Mouse (Mus musculus) kidney, adult 2 months (tissue): Measurements from ENCODE around the gene Gm5269. TPM values are rescaled to one million over a fixed set of nuclear protein-coding genes. Genes with fewer than 3 reads are reported as not detected.

ENCODE experiments used
- DNase-seq: peaks from one replicate; pipeline ENCODE4 v3.0.0; 2021
- H3K27ac ChIP-seq: fragments of 200-500 bp; 2 replicates; pipeline ENCODE4 v1.5.1; 2012; ENCODE audit warnings: low read depth, low read length, control low read depth, inconsistent platforms; ENCODE audit not compliant: insufficient read depth
- H3K27me3 ChIP-seq: fragments of 200-500 bp; replicated peaks from 2 replicates; pipeline ENCODE4 v1.6.1; 2012; ENCODE audit warnings: mild to moderate bottlenecking, moderate library complexity, low read length, inconsistent platforms; ENCODE audit not compliant: control insufficient read depth, insufficient read depth
- H3K36me3 ChIP-seq: fragments of 200-500 bp; 2 replicates; pipeline ENCODE4 v1.6.1; 2012; ENCODE audit warnings: mild to moderate bottlenecking, moderate library complexity, low read length, inconsistent platforms; ENCODE audit not compliant: control insufficient read depth, insufficient read depth
- H3K4me1 ChIP-seq: fragments of 200-500 bp; 2 replicates; pipeline ENCODE4 v1.6.1; 2011; ENCODE audit warnings: low read length; ENCODE audit not compliant: control insufficient read depth, insufficient read depth
- H3K4me3 ChIP-seq: fragments of 200-500 bp; 2 replicates; pipeline ENCODE4 v1.5.1; 2011; ENCODE audit warnings: mild to moderate bottlenecking, low read depth, low read length, control low read depth; ENCODE audit not compliant: insufficient read depth
- CTCF ChIP-seq: fragments of 200-500 bp; conservative IDR thresholded peaks from 2 replicates; pipeline ENCODE4 v1.5.1; 2011; ENCODE audit warnings: low read depth, mild to moderate bottlenecking, control low read depth, low read length, moderate library complexity, mixed read lengths; ENCODE audit not compliant: insufficient read depth, insufficient read length
- POLR2A ChIP-seq: fragments of 200-500 bp; IDR thresholded peaks from one replicate; pipeline ENCODE4 v1.6.1; 2011; ENCODE audit warnings: low read depth, low read length, control low read depth
- WGBS: fragments of 180-500 bp; shearing (Covaris S2); methylation state at CpG from one replicate; pipeline ENCODE4 v1.1.7; 2018; 5-methylcytosine and 5-hydroxymethylcytosine counted together
- polyA plus RNA-seq: library from polyadenylated mRNA; depleted of rRNA; stranded (reverse); fragments of >200 nt; gene quantifications from 2 replicates; pipeline ENCODE4 v1.2.3, GENCODE M21; 2012; rRNA removed

Gene Gm5269
- polyA plus RNA-seq, 1 experiment = not detected

GRCm38 (mm10) chr1:45858038-45858437 is 32.0 kb downstream of the Gm5269 start:
- no peak overlapping the region for H3K27ac ChIP-seq
- H3K4me3 ChIP-seq = no peak overlapping the region
- TF ChIP-seq CTCF (no peak), POLR2A (no peak)
- no peak for DNase-seq
- WGBS = 88% methylated on average over 1 of the region's 1 CpGs
- no peaks in the 10 kb centered on the region for H3K36me3 ChIP-seq
- peaks cover 8% of the 10 kb centered on the region for H3K4me1 ChIP-seq
- H3K27me3 ChIP-seq = no peaks in the 10 kb centered on the region

GRCm38 (mm10) chr1:45845466-45845865 is 44.6 kb downstream of the Gm5269 start:
- WGBS = 92% methylated on average over 1 of the region's 1 CpGs

More at GRCm38 (mm10) chr1:45845466-45845865, 44.6 kb downstream of the Gm5269 start:
- no peak overlapping the region for H3K27ac ChIP-seq
- H3K27me3 ChIP-seq = no peaks in the 10 kb centered on the region
- TF ChIP-seq CTCF (no peak), POLR2A (no peak)
- H3K36me3 ChIP-seq = no peaks in the 10 kb centered on the region
- no peak for DNase-seq
- no peak overlapping the region for H3K4me3 ChIP-seq
- no peaks in the 10 kb centered on the region for H3K4me1 ChIP-seq

Other genes starting within 250 kb of the Gm5269 start
- gene Wdr75, start 95.1 kb downstream of the Gm5269 start, polyA plus RNA-seq = 29.5 and 35.1 TPM in 2 replicates
- 26.9 and 34.2 TPM in 2 replicates for gene Slc40a1, start 36.2 kb upstream of the Gm5269 start, polyA plus RNA-seq
- gene Dnah7b, start 176.0 kb upstream of the Gm5269 start, polyA plus RNA-seq = 3.7 and 4.1 TPM in 2 replicates